Mouse (Mus musculus) cerebellum, postnatal 36 days (tissue): ENCODE results near the gene Bsn.

Experiments used
- DNase-seq, 2 experiments: peaks; one replicate each; pipeline ENCODE4 v3.0.0; 2021 to 2022; ENCODE audit warnings: mixed read lengths in 2 of 2

The Bsn gene

DNA sequence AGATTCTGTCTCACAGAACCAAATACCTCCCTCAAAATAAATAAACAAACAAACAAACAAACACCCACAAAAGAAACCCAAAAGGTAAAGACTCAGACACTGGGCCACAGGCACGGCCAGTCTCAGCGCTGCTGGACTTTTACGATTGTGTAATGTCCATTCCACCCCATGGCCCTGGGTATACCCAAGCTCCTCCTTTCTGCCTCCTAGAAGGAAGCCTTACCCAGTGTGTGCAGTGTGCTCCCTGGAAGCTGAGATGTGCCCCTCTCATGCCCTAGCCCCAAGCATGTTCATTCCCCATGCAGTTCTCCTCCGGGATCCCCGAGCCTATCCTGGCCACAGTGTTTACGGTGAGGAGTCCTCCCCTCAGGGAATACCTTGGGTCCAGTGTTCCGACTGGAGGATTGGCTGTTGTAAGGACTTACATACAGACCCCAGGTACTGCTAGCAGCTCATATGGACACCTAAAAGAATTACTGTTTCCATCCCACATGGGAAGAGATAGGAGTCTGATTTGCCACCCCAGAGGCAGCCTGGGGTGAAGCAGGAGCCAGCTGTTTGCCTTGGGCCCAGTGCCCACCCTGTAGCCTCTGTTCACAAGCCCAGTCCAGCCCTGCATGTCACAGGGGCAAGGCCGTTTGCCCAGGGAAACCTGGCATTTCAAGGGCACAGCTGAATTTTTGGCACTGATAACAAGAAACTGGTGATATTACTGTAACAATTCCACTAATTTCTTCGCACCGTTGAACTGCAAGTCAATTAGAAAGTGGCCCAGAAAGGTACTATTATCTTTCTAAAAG, 68.8 kb downstream of the Bsn start:
- no peak for DNase-seq

DNA sequence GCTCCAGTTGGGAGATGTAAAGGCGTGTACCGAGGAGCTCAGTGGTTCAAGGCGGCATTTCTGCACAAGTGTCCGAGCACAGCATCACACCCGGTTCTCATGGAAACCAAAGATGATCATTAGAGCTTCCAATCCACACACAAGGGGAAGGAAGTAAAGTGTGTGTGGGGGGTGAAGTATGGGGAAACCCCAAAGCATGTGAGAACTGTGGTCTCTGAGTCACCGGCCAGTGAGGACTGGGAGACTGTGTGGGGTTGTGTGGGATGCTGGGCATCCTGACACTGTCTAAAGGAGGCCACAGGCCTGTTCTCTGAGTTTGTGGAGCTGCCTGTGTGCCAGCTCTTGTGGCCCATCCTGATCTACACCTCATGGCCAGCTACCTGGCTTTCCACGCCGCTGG, 69.5 kb downstream of the Bsn start:
- DNase-seq = no peak

DNA sequence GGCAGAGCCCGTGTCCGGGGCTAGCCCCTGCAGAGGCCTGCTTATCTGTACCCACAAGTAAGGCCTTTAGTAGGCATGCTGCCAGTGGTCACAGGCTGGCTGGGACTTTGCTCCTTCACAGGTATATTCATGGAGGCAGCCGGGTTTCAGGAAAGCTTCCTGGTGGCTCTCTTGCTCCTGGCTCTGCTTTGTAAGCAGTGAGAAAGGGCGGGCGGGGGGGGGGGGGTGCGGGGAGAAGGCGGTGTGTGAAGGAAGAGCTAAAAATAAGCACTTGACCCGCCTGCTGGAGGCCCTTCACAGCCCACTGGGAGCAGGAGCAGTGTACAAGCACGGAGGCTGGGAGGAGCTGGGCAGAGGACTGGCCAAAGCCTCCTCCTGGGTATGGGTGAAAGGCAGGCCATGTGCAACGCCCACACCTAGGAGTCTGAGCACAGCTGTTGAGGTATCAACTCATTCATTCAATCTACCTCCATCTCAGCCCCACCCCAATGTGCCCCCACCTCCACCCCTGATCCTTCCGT, 70.2 kb downstream of the Bsn start:
- peak in 1 of 2 experiments; percentile 51 for DNase-seq

DNA sequence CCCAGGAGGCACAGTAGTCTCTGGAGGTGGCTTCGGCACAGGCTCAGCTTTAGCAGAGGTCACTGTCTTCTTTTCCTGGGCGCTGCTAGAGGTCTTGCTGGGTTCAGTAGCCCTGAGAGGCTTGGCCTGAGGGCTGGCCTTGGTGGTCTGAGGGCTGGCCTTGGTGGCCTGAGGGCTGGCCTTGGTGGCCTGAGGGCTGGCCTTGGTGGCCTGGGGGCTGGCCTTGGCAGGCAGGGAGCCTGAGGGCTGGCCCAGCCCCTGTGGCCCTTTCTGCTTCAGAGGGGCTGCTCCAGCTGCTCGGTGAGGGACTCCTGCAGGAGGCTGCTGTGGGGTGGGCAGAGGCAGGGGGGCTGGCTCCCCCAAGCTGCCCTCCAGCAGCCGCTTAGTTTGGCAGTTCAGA, 73.0 kb downstream of the Bsn start:
- DNase-seq = no peak

DNA sequence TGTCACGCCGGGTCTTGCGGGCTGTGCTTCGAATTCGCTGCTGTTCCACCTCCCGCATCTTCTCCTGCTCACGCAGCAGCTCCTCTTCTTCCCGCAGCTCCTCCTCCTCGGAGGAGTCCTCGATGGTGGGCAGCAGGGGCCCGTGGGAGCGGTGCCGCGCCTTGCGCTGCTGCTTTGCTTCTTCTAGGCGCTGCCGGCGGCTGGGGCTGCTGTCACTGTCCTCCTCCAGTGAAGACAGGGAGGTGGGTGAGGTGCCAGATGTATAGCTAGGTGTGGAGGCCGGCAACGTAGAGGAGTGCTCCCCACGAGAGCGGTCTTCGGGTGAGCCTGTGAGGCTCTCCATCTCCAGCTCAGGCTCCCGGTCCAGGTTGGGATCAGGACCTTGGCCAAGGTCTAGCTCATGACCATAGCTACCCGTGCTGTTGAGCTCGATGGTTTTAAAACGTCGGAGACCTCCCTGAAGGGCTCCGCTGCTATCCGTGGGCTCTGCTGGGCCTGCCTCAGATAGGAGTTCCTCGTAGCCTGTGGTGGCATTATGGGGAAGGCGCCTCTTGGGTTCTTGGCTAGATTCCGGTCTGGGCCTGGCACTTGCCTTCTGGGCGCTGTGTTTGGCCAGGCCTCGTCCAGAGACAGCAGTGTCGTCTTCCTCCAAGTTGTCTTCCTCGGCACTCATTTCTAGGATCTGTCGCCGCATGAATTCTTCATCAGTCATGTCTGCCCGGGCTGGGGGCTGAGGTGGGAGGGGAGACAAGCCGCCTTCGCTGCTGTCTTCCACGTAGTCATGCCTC, 74.7 kb downstream of the Bsn start:
- DNase-seq = no peak

DNA sequence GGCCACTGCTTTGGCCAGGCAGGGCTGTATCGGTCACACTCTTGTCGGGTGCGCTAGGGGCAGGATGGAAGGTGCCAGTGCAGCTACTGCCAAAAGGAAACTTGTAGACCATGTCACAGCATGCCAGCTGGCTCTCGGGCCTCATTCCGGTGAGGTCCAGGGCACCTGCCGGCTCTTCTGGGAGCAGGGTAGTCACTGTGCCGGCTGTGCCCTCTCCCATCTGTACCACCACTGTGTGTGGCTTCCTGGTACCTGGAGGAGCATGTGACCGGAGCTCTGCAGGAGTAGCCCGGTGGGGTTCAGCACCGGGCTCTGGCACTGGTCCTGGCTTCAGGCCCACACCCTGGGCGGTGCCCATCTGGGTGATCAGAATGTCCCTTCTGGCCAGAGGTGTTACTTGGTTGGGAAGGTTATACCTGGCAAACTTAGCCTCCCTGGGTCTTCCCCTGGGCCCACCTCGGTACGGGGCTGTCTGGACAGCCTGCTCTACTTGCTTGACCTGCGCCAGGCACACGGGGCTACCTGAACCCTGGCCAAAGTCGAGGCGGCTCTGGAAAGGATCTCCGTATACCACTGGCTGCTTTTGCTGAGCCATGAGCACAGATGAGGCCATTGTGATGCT, 77.4 kb downstream of the Bsn start:
- DNase-seq = peak; percentile 76 to 77

DNA sequence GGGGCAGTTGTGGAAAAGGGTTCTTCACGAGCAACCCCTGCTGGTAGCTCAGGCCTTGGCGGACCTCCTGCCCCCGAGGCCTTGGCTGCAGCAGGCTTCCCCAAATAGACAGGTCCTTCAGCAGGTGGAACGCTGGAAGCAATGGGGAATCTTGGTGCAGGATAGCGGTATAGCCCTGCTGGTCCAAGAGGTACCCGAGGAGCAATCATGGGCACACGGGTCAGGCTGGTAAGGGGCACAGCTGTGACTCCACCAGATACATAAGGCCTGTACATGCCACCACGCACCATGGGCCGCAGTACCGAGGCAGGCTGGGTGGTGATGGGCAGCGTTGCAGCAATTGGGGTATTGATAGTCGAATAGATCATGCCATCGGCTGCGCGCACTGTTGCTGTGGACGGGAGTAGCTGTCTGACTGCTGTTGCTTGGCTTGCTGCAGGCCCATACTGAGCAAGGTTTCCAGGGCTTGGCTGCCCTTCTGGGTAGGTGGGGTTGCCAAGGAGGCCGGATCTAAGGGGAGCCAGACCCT, 78.5 kb downstream of the Bsn start:
- peak in 1 of 2 experiments; percentile 50 for DNase-seq

DNA sequence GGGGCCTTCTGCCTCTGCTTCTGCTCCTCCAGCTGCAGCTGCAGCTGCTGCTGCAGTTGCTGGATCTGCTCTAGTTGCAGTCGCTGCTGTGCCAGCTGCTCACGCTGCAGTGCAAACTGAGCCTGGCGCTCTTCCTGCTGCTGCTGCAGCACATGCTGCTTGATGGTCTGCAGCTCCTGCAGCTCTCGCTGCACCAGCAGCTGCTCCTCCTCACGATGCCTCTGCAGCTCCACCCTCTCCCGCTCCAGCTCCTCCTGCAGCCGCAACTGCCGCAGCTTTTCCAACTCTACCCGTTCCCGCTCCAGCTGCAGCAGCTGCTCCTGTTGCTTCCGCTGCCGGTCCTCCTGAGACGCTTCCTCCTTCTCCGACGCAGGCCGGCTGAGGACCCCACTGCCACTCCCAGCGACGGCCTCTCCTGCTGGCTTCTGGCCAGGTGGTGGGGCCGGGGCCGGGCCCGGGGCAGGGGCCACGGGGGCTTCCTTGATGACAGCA, 79.0 kb downstream of the Bsn start:
- DNase-seq = no peak

DNA sequence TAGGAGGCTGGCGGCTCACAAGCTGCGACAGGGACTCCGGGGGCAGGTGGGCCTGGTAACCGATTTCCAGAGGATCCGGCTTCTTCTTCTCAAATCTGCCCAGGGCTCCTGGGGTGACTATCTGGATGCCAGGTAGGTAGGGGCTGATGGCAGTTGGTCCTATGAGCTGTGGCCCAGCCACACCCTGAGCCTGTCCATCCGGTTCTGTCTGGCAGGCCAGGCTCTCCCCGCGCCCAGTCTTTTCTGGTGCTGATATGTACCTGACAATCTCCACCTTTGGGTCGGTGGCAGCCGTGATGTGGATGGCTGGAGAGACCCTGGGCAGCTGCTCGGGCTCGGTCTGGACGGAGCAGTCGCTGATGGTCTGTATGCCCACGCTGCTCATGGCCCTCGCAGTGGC, 80.0 kb downstream of the Bsn start:
- DNase-seq = no peak

DNA sequence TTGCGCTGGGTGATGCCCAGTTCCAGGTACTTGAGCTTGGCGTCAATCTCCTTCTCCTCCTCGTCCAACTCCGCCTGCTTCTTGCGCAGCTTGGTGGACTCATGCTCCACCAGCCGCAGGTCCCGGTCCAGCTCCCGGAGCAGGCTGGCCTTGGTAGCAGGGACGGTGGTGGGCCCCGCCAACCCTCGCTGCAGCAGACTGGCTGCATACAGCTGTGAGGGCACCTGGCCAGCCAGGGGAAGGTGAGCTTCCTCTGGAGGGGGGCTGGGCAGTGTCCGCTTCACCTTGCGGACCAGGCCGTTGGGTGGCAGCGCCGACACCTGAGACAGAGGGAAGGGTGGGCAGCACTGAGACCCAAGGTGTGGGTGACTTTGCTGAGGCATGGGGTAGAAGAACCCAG, 82.3 kb downstream of the Bsn start:
- no peak for DNase-seq

DNA sequence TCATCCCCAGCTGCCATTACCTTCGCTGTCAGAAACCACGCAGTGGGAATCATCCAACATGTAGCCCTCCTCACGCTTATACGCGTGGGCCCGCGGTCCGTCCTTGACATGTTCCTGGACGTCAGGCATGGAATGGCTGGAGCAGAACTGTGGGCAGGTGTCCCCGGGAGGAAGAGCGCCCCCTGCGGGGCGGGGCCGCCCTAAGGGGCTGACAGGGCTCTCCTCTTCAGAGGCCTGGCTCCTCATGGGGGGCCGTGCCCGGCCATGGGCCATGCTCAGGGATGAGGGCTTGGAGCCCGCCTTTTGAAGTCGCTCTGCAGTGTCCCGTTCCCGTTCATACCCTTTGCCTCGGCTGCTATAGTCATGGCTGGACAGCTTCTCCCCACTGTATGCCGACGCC, 84.1 kb downstream of the Bsn start:
- DNase-seq = no peak

DNA sequence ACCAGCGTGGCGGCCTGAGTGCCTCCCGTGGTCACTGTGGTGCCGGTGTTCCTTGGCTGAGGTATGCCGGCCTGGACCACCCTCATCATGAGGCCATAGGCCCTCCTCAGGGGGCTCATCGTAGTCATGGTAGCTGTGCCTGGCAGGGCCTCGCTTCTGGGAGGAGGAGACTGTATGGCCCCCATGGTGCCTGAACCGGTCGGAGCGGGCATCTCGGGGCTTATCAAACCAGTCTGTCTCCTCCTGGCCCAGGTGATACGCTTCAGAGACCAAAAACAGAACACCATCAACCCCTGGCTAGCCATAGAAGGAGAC, 84.7 kb downstream of the Bsn start:
- no peak for DNase-seq

DNA sequence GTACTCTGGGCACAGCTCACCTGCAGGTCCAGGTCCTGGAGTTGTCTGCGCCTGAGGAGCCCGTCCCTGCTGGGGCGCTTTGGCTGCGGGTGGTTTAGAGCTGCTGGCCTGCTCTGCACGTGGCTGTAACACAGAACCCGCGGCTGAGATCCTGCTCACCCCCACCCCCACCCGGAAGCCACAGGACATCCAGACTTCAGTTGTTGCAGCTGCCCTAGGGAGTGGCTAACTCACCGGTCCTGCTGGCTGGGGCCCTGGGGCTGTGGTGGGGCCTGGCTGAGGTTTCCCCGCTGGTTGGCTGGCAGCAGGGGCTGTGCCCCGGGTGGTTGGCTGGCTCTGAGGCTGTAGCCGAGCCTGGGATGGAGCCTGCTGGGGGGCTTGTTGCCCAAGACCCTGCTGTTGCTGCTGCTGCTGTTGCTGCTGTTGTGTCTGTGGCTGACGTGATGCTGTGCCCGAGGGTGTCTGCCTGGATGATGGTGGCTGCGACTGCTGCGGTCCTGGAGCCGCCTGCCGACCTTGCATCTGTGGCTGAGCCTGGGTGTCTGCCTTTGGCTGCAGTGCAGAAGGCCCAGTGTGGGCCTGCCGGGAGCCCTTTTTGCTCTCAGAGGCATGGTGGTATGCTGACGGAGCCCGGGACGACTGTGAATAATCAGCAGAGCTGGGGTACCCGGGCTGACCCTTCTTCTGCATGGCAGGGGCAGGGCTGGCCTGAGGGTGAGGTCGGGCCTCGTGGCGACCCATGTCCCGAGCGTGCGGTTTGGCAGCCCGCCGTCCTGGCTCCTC, 85.2 kb downstream of the Bsn start:
- DNase-seq = peak; percentile 63 to 64

DNA sequence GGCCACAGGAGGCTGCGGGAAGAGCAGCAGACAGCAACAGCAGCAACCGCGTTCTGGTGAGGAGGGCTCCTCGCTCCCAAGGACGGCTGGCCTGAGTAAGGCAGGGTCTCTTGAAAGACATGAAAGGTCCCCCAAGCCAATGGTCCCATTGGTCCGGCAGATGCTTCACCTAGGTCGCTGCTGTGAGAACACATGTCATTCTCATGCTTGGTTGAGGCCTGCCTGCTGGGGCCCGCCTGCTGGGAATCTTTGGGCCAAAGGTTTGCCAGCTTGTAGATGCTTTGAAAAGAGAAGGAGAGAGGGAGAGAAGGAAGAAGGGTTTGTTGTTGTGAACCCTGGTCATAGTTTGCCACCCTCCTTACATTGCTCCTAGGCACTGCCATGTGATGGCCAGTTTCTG, 90.6 kb downstream of the Bsn start:
- peak; percentile 60 to 62 for DNase-seq

DNA sequence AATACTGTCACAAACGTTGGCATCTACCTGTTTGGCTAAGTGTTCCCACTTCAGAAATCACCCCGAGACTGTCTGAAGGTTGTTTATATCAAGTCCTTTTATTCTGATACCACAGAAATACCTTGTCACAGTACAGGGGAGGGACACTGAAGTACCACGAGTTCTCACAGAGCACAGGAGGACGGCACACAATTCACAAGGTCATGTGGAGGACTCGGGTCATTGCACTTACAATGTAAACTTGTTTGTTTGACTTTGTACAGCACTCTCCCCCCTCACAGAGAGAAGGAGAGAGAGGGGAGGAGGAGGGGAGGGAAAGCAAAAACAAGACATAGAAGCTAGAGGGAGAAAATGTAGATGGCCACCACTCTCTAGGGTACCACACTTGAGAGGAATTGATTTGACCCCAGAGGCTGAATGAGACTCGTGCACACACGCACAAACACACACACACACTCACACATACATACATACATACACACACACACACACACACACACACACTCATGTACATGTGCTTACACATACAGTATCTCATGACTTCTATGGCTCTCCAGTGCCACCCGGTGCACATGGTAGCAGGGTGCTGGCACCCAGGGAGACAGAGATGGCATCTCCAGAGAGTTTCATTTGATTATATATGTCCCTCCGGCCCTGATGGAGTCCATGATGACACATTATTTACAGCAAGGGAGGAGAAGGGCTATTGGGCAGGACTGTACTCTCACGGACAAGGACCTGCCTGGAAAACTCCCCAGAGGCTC, 94.1 kb downstream of the Bsn start:
- no peak for DNase-seq

DNA sequence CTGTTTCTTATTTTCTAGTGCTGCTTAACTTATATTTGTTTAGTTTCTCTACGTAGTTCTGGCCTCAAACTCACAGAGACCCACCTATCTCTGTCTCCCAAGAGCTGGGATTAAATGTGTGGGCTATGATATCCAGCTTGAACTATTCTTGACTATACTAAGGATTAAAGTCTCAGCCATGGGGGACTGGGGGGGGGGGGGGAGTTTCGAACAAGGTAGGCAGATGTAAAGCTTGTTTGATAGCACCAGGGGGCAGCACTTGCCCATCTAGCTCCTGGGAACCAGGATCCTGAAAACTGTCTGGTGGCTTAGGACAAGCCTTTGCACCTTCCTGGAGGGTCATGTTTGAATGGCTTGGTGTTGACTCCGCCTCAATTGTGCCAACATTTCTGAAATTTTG, 94.7 kb downstream of the Bsn start:
- DNase-seq = peak; percentile 76

DNA sequence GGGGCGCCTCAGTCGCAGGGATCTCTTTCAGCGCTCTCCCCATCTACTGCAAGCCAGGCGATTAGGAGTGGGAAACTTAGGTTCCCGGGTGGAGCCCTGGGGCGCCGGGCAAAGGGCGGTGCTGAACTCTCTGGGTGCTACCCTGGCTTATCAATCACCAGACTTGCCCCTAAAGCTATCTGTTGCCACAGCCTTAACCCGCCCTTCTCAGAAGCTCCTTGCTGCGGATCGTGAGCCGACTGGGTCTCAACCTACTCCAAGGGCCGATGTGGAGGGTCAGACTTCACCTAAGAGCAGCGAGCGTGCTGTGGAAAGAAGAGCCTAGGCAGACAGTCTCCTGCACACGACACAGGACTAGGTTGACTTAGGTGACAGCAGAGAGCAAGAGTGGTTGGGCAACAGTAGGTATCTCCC, 95.2 kb downstream of the Bsn start:
- peak in 1 of 2 experiments; percentile 42 for DNase-seq

DNA sequence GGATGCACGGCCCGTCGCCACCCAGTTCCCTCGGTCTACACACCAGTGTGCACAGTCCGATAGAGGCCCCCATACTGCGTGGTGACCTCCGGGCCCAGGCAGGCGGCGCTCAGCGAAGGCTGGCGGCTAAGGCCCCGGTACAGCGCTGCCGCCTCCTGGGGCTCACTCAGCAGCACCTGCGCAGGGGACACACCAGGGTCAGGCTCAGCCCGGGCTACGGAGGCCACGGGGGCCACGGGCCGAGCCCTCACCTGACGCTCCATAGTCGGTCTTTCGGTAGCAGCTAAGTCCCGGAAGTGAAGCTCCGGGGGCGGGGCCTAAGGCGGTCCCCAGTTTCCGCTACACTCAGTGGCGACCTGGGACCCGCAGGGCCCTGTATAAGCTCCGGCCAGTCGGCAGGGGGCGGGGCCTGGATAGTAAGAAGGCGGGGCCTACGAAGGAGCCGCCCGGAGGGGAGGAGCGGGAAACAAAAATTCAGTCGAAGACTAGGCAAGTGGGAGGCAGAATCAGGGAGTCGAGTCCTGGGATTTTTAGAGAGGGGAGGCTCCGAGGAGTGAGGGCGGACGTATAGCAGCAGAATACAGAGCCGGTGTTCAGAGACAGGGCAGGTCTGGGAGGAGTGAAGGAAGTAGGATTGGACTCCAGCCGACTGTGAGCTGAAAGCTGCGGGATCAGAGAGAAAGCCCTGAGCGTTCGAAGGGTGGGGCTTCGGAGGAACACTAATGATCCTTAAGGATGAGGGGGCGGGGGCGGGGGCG, 95.8 kb downstream of the Bsn start, which contains the start of gene Apeh:
Apeh (minus strand) TSS at position 423 of the 758 bp plus-strand sequence.
- peak; percentile 92 to 94 for DNase-seq

DNA sequence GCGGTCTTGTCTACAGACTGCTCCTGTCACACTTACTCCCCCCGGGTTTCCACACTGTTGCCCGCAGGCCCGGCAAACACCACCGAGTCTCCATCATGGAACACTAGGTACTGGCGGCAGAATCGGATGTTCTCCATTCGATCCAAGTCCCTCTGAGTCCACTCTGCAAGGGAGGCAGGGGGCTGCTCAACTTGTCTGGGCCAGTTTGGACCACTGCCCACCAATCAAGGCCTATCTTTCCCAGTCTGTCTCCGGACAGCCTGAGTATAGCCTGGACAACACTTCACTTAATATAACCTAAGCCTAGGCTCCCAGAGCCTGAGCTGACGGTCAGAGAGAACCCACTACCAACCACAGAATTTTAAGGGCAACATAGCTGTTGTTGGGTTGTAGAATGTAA, 96.6 kb downstream of the Bsn start:
- DNase-seq = no peak

DNA sequence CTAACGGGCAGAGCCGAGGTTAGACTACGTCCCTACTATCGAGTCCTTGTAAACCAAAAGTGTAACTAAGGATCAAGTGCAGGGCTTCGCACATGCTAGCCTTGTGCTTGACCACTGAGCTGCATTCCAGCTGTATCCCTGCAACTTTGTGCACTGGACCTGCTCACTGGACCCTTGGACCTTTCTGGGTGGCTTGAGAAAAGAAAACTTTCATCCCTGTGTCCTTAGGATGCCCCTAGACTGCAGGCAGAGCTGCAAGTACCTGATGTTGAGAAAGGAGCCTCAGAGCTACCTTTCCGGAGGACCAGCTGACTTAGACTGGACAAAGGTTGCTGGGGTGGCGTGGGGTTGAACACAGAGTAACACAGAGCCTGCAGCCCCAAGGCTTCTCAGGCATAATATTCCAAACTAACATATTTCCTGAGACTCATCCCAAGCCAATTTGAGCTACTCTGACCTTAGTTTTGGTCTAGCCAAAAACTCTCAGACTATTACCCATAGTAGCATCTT, 99.5 kb downstream of the Bsn start:
- DNase-seq = no peak

DNA sequence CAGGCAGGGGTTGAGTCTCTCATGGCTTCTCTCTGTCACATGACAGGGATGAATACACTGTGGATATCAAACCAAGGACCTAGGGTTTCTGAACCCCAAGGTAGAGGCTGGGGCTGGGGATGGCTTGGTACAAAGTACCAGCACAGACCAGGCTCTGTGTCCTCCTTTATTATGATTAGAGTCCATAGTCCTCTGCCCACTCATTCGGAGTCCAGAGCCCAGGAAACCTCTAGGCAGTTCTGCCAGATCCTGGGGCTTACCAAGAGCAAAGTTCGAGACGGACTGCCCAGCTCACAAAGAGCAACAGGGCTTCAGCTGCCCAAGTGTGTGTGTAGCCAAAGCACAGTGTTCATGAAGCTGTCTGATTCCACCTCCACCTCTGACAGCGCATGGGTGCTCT, 104.9 kb downstream of the Bsn start:
- no peak for DNase-seq
